Mouse (Mus musculus) monocyte, adult 59 days (primary cell): ENCODE data around the gene Gm17606. TPM values are rescaled to one million over a fixed set of nuclear protein-coding genes. Genes with fewer than 3 reads are reported as not detected.

Source experiments
- total RNA-seq, 2 experiments: library from RNA; stranded (reverse); gene quantifications; one replicate each; pipeline ENCODE4 v1.2.4; 2023

Gm17606 gene
- total RNA-seq = not detected

GRCm38 (mm10) chr14:54640946-54641304, at the start of gene Gm17606:
TSS of gene Gm17606 (plus strand) at chr14:54640952.

GRCm38 (mm10) chr14:54605752-54606321, 34.9 kb upstream of the Gm17606 start, which contains the start of gene 4931414P19Rik:
TSS of gene 4931414P19Rik (minus strand) at chr14:54605993.

GRCm38 (mm10) chr14:54617897-54618365, 22.8 kb upstream of the Gm17606 start, which contains the start of gene Psmb5:
TSS of gene Psmb5 (minus strand) at chr14:54618022.

GRCm38 (mm10) chr14:54621133-54621532, 19.6 kb upstream of the Gm17606 start, which contains the start of gene Psmb11:
TSS of gene Psmb11 (plus strand) at chr14:54621433.

GRCm38 (mm10) chr14:54641305-54641969, 685 bp downstream of the Gm17606 start, which contains the start of gene Cdh24:
TSS of gene Cdh24 (minus strand) at chr14:54641364.

GRCm38 (mm10) chr14:54686063-54686521, 45.3 kb downstream of the Gm17606 start, which contains the start of gene 1700123O20Rik:
TSS of gene 1700123O20Rik (plus strand) at chr14:54686216.

GRCm38 (mm10) chr14:54686522-54687143, 45.9 kb downstream of the Gm17606 start, which contains the start of gene Acin1:
TSS of gene Acin1 (minus strand) at chr14:54686931.

Other genes with a start within 250 kb of the Gm17606 start
- 10 to 100 TPM; 67.4 to 75.2 TPM for gene Slc7a7, start 223.2 kb upstream of the Gm17606 start, total RNA-seq
- 10 to 100 TPM; 77.0 to 87.1 TPM for gene Mrpl52, start 214.0 kb upstream of the Gm17606 start, total RNA-seq
- 1 to 10 TPM; 1.4 to 2.5 TPM for gene Mmp14, start 209.3 kb upstream of the Gm17606 start, total RNA-seq
- gene Lrp10, start 176.8 kb upstream of the Gm17606 start, total RNA-seq = 100 to 1,000 TPM; 109 to 130 TPM
- gene Rem2, start 164.9 kb upstream of the Gm17606 start, total RNA-seq = not detected
- gene Prmt5, start 123.4 kb upstream of the Gm17606 start, total RNA-seq = 10 to 100 TPM; 13.4 to 14.5 TPM
- gene Haus4, start 86.3 kb upstream of the Gm17606 start, total RNA-seq = 1 to 10 TPM; 7.1 to 7.4 TPM
- gene Ajuba, start 63.4 kb upstream of the Gm17606 start, total RNA-seq = under 1 TPM; 0.79 to 0.84 TPM
- 1 to 10 TPM; 6.6 to 7.8 TPM for gene 4931414P19Rik, start 35.0 kb upstream of the Gm17606 start, total RNA-seq
- gene Psmb5, start 22.9 kb upstream of the Gm17606 start, total RNA-seq = 10 to 100 TPM; 63.1 to 66.7 TPM
- gene Psmb11, start 19.5 kb upstream of the Gm17606 start, total RNA-seq = not detected
- gene Cdh24, start 412 bp downstream of the Gm17606 start, total RNA-seq = 1 to 10 TPM in 1 of 2 experiments, under 1 TPM in 1; 0.76 to 2.9 TPM
- gene 1700123O20Rik, start 45.3 kb downstream of the Gm17606 start, total RNA-seq = 10 to 100 TPM; 22.4 to 23.1 TPM
- gene Acin1, start 46.0 kb downstream of the Gm17606 start, total RNA-seq = 100 to 1,000 TPM; 302 to 334 TPM
- not detected for gene Gm29776, start 57.9 kb downstream of the Gm17606 start, total RNA-seq
- gene Cebpe, start 71.2 kb downstream of the Gm17606 start, total RNA-seq = 1 to 10 TPM; 1.4 to 2.4 TPM
- 10 to 100 TPM; 33.9 to 35.1 TPM for gene Slc7a8, start 141.0 kb downstream of the Gm17606 start, total RNA-seq
- not detected for gene Rnf212b, start 173.2 kb downstream of the Gm17606 start, total RNA-seq
- 10 to 100 TPM in 1 of 2 experiments, 1 to 10 TPM in 1; 8.8 to 10.4 TPM for gene Homez, start 230.0 kb downstream of the Gm17606 start, total RNA-seq
- 1 to 10 TPM; 4.9 to 7.5 TPM for gene Ppp1r3e, start 236.6 kb downstream of the Gm17606 start, total RNA-seq
- gene Bcl2l2, start 242.4 kb downstream of the Gm17606 start, total RNA-seq = 10 to 100 TPM; 10.5 to 18.6 TPM
- gene Gm20521, start 242.5 kb downstream of the Gm17606 start, total RNA-seq = 1 to 10 TPM; 1.5 to 2.0 TPM